Mouse (Mus musculus) left cerebral cortex, adult 8-10 months (tissue): ENCODE data around the gene Rnf213. TPM values are rescaled to one million over a fixed set of nuclear protein-coding genes. Genes with fewer than 3 reads are reported as not detected.

Experiments
- DNase-seq, 2 experiments: peaks; one replicate each; pipeline ENCODE4 v3.0.0; 2022; ENCODE audit warnings: low spot score in 2 of 2
- total RNA-seq, 4 experiments: library from RNA; stranded (reverse); gene quantifications; 2 replicates each; pipeline ENCODE4 v1.2.4; 2022

Gene Rnf213
- total RNA-seq, 4 experiments from 2014 or later, result 4.5 to 5.7 (median 5.5) TPM

GRCm38 (mm10) chr11:119390271-119391231 is 2.3 kb upstream of the Rnf213 start:
- DNase-seq, result peak; percentile 18 to 29

DNA sequence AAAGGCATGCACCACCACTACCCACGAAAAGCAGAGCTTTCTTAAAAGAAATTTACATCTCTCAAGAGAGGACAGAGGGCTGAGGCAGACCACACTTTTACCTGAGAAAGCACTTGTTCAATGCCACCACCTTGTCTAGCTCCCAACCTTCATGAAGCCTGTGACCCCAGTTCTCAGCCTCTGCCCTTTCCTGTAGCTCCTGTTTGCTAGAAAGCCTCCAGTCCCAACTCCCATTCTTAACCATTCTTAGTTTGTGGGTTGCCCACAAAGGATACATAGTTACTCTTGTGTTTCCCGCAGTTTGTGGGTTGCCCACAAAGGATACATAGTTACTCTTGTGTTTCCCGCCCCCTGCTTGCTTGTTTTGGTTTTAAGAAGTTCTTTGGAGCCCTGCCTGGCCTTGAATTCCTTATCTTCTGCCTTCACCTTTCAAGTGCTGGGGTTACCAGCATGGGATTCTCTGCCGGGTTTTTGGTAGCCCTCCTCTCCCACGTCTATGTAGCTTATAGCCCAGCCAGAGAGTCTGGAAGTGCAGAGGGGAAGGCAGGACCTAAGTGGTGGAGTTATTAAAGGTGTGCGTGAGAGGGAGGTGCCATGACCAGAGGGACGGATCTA is 1.4 kb upstream of the Rnf213 start:
- no peak for DNase-seq

DNA sequence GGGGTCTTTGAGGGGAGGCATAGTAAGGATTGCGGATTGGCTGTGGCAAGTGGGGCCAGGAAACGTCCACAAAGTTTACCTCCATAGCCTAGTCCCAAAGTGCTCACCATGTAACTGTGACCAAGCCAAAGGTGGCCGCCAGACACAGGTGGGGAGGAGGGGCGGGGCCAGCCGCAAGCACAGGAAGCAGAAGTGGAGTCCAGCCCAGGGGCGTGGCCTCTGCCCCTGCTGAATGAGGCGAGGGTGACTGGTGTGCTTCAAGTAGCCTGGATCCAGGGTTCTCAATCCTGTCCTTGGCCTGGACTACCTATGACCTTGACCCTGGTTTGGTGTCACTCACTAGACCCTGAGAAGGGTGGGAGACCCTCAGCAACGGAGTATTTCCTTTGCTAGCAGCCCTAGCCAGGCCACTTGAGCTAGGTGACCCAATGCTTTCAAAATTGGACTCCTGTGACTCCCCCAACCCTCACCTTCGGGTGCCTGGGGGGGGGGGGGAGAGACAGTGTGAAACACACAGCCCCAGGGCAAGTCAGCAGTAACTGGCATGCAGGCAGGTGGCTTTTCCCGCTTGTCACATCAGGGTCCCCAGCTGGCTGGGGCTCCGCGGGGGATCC is 792 bp upstream of the Rnf213 start:
- DNase-seq, result no peak

DNA sequence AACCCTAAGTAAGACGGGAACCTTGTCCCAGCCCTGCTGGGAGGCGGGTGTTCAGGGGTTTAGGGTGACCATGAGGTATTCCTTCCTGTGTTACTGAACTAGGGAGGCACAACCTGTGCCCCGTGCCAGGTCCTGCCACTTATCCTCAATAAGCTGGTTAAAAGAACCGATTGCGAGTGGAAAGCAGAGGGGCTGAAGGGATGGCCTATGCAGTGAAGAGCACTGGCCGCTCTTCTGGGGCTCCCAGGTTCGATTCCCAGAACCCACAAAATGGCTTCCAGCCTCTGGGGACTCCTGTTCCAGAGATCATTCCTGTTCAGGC is 544 bp downstream of the Rnf213 start:
- no peak for DNase-seq

DNA sequence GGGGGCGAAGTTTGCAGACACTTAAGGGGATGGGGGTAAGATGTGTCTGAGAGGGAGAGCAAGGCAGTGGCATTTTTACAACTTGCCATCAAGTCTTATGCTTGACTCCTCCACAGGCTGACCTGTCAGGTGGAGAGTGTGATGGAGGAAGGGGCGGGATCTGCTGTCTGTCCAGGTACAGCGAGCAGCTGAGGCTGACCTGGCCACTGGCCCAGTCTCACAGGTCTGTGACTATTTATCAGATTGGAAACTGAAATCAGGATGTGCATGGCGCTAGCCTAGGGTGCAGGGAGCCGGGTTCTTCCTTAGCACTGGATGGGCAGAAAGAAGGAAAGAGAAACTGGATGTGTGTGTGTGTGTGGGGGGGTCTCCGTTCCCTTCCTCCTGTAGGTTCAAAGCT is 1.3 kb downstream of the Rnf213 start:
- no peak for DNase-seq

DNA sequence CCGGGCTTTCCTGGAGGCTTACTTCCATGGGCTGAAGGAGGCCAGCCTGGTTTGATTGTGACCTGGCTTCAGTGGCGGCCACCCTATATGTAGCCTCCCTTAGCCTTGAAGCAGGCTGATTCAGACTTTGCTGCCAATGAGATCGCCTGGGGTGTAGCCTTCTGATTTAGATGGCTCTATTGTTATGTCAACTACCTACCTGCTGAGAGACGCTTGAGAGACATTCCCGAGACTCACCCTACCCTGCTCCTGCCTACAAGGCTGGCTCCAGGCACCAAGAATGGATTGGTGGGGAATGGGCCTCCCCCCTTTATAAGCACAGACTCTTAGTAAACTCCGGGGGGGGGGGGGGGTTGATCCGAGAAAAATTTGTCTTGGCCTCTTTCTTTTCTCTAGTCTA is 2.5 kb downstream of the Rnf213 start:
- DNase-seq, result no peak

- DNase-seq, result no peak
Observed at GRCm38 (mm10) chr11:119395931-119396330, 3.0 kb downstream of the Rnf213 start.

- no peak for DNase-seq
Observed at GRCm38 (mm10) chr11:119396461-119396860, 3.6 kb downstream of the Rnf213 start.

GRCm38 (mm10) chr11:119402501-119403160 is 9.7 kb downstream of the Rnf213 start:
- no peak for DNase-seq

DNA sequence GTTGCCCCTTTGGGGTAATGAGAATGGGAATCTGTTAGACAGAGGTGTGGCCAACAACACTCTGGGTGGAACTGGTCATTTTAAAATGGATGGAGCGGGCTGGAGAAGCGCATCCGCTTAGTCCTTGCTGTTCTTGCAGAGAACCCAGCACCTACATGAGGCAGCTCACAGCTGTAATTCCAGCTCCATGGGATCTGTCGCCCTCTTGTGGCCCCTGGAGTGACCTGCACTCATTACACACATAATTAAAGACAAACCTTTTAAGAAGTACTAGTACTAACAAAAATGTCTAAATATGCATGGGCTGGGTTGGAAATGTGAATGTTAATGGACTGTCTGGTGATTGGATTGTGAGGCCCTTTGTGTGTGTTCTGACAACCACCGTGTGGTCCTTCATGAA is 11.7 kb downstream of the Rnf213 start:
- DNase-seq, result no peak

- no peak for DNase-seq
Observed at GRCm38 (mm10) chr11:119407381-119407780, 14.5 kb downstream of the Rnf213 start.

- DNase-seq, result no peak
Observed at GRCm38 (mm10) chr11:119407977-119408376, 15.1 kb downstream of the Rnf213 start.

DNA sequence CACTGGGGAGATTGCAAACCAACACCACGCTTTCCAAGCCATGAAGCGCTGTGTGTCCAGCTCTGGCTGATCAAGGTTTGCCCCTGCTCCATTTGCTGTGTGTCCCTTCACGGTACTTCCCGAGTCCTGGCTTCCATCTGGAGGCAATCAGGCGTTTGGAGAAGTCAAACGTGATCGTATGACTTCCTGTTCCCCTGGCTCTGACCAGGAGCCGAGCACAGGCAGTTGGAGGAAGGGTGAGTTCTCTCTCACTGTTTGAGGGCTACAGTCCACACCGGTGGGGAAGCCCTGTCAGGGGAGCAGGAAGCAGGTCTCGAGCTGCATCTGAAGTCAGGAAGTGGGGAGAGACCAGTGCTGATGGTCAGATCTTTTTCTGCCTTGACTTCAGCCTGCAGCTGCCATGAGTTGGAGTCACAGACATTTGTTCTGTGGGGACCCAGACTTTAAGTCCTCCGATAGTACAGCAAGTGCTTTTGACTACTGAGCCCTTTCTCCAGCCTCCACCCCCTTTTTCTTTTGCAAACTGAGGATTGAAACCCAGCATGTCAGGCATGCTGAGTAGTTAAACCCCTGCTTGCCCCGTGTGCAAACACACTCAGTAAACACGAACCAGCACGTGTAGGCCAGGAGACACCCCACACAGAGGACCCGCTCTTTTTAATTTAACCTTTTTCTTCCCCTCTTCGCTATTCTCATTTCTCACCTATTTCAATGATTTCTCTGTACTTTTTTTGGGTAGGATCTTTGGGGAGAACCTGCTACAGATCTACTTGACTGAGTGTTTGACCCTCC is 26.6 kb downstream of the Rnf213 start:
- DNase-seq, result no peak

- no peak for DNase-seq
Observed at GRCm38 (mm10) chr11:119420426-119420825, 27.5 kb downstream of the Rnf213 start.

GRCm38 (mm10) chr11:119427431-119427830 is 34.5 kb downstream of the Rnf213 start:
- DNase-seq, result no peak

DNA sequence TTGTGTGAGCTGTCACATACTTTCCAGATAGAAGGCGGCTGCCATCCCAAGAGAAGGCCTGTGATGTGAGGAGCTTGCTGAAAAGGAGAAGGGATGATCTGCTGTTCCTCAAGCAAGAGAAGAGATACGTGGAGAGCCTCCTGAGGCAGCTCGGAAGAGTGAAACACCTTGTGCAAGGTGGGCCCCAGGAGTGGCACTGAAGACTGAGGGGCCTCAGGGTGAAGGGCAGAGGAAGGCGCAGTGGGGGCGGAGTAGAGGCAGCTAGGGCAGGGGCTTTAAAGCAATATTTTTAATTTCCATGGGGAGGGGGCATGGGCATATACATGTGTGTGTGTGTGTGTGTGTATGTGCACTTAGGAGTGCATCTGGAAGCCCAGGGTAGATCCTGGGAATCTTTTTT is 35.1 kb downstream of the Rnf213 start:
- no peak for DNase-seq

GRCm38 (mm10) chr11:119428649-119429136 is 35.8 kb downstream of the Rnf213 start:
- no peak for DNase-seq

GRCm38 (mm10) chr11:119431516-119431915 is 38.6 kb downstream of the Rnf213 start:
- DNase-seq, result no peak

- DNase-seq, result no peak
Observed at GRCm38 (mm10) chr11:119432706-119433105, 39.8 kb downstream of the Rnf213 start.

DNA sequence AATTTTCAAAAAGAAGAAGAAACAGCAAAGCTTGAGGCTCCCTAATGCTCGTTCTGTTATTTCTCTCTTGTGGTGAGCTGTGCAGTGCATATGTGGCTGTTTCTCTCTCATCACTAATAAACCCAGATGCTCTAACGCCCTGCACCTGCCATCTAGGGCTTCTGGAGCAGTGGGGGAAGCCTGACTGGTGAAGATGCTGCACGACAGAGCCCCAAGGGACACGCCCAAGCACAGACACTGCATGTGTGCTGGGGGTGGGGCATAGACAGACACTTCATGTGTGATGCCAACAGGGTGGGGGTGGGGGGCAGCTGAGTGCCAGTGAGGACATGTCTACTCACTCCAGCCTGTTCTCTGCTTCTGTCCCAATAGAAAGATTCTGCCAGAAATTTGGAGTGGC is 41.4 kb downstream of the Rnf213 start:
- DNase-seq, result no peak
